Comparison of ENCODE assay signal across 8 mouse cellular contexts in the genomic region with DNA sequence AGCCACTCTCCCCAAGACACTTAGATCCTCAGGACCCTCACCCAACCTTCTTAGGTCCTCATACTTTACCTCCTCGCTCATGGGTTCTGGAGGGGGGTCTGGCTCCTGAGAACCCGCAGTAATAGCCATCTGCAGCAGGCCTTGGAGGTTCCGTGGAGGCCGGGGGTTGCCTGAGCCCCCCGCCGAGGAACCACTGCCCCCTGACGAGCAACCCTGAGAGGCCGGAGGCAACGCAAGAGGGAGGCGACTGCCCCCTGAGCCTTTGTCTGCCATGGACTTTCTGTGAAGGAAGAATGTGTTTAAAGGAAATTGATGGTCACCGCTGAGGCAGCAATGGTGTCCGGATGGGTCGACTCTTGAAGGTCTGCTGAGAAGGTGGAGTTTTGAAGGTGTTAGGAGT. TPM values are rescaled to one million over a fixed set of nuclear protein-coding genes. Genes with fewer than 3 reads are reported as not detected.
A peak's percentile ranks its signal among the peaks of the same experiment; 100 is the strongest.
DNase-seq lines count a peak whose midpoint lies in the region; ATAC-seq and TF ChIP-seq lines count a peak whose summit lies in the region.

No protein-coding gene starts in this region.

- intact Hi-C loops in left cerebral cortex, postnatal 4 days (cut with DNase I) = no loop called here

- H3K4me2 ChIP-seq in embryonic facial prominence, embryonic 14.5 days (ENCODE audit: low read depth, low read length) = peak overlapping the region; percentile 76
- H3K4me2 ChIP-seq in intestine, embryonic 14.5 days (ENCODE audit: low read length) = peak overlapping the region; percentile 96
- H3K4me2 ChIP-seq in neural tube, embryonic 12.5 days (replicated peaks) = peak overlapping the region; percentile 88

- TF ChIP-seq POLR2A in liver, adult 2 months (IDR thresholded peaks at IDR 0.05; ENCODE audit: extremely low read depth, insufficient read depth, low read length) = no peak

- H3K9ac ChIP-seq in liver, adult 2 months (ENCODE audit: low read depth, low read length) = peak overlapping the region; percentile 62; the same call in 1 of the 2 replicates
- H3K9ac ChIP-seq in embryonic facial prominence, embryonic 14.5 days (ENCODE audit: low read depth, low read length) = peak overlapping the region; percentile 59
- H3K9ac ChIP-seq in intestine, embryonic 14.5 days (ENCODE audit: low read length) = peak overlapping the region; percentile 41
- H3K9ac ChIP-seq in neural tube, embryonic 12.5 days = peak overlapping the region; percentile 60

- peaks cover 7% of the 10 kb centered on the region; the same call in 1 of the 2 replicates for H3K4me1 ChIP-seq in liver, adult 2 months (ENCODE audit: control insufficient read depth, insufficient read depth, low read length)
- peaks cover 6% of the 10 kb centered on the region for H3K4me1 ChIP-seq in embryonic facial prominence, embryonic 14.5 days (ENCODE audit: control insufficient read depth, insufficient read depth, low read length)
- H3K4me1 ChIP-seq in intestine, embryonic 14.5 days (replicated peaks; ENCODE audit: control insufficient read depth, insufficient read depth, low read length) = peaks cover 7% of the 10 kb centered on the region; the same call in 1 of the 2 replicates
- H3K4me1 ChIP-seq in neural tube, embryonic 12.5 days = peaks cover 7% of the 10 kb centered on the region

- H3K9me3 ChIP-seq in embryonic facial prominence, embryonic 14.5 days (ENCODE audit: control insufficient read depth, low read length) = no peaks in the 10 kb centered on the region
- no peaks in the 10 kb centered on the region for H3K9me3 ChIP-seq in intestine, embryonic 14.5 days (ENCODE audit: control insufficient read depth, low read length)
- no peaks in the 10 kb centered on the region for H3K9me3 ChIP-seq in neural tube, embryonic 12.5 days

- no peaks in the 10 kb centered on the region for H3K27me3 ChIP-seq in liver, adult 2 months (ENCODE audit: control insufficient read depth, insufficient read depth, low read length)
- no peaks in the 10 kb centered on the region for H3K27me3 ChIP-seq in embryonic facial prominence, embryonic 14.5 days (replicated peaks; ENCODE audit: control insufficient read depth, insufficient read depth, low read length)
- no peaks in the 10 kb centered on the region for H3K27me3 ChIP-seq in intestine, embryonic 14.5 days (replicated peaks; ENCODE audit: control insufficient read depth, insufficient read depth, low read length)
- no peaks in the 10 kb centered on the region for H3K27me3 ChIP-seq in neural tube, embryonic 12.5 days (replicated peaks)

- no peak for ATAC-seq in embryonic facial prominence, embryonic 14.5 days (ENCODE audit: low read depth)
- no peak for ATAC-seq in intestine, embryonic 14.5 days (replicated peaks; ENCODE audit: low FRiP score, low TSS enrichment, low read depth)
- ATAC-seq in neural tube, embryonic 12.5 days (ENCODE audit: low FRiP score, low read depth) = no peak

- H3K27ac ChIP-seq in liver, adult 2 months (replicated peaks; ENCODE audit: insufficient read depth, low read depth, low read length) = 0 out of 2 replicates have a peak overlapping the region, but pooled peaks have one; percentile 7
- peak overlapping the region; percentile 64; the same call in 1 of the 2 replicates for H3K27ac ChIP-seq in embryonic facial prominence, embryonic 14.5 days (replicated peaks; ENCODE audit: low read depth, low read length)
- peak overlapping the region; percentile 36; the same call in 1 of the 2 replicates for H3K27ac ChIP-seq in intestine, embryonic 14.5 days (ENCODE audit: low read depth)
- no peak overlapping the region for H3K27ac ChIP-seq in neural tube, embryonic 12.5 days

- 6% methylated on average over 13 of the region's 13 CpGs for WGBS in liver, adult 2 months
- 3% methylated on average over 13 of the region's 13 CpGs for WGBS in embryonic facial prominence, embryonic 14.5 days
- WGBS in intestine, embryonic 14.5 days = 3% methylated on average over 13 of the region's 13 CpGs
- 1% methylated on average over 13 of the region's 13 CpGs for WGBS in neural tube, embryonic 12.5 days

- H3K4me3 ChIP-seq in liver, adult 2 months (ENCODE audit: insufficient read depth, low read depth, low read length) = peak overlapping the region; percentile 75
- peak overlapping the region; percentile 64 for H3K4me3 ChIP-seq in embryonic facial prominence, embryonic 14.5 days (ENCODE audit: low read depth, low read length)
- H3K4me3 ChIP-seq in intestine, embryonic 14.5 days (ENCODE audit: low read depth, low read length) = peak overlapping the region; percentile 82
- peak overlapping the region; percentile 72 for H3K4me3 ChIP-seq in neural tube, embryonic 12.5 days

- DNase-seq in liver, adult 2 months (ENCODE audit: extremely low read depth, low read depth, low spot score) = no peak
- no peak for DNase-seq in liver
- no peak for DNase-seq in embryonic facial prominence, embryonic 14.5 days (ENCODE audit: low spot score)
- DNase-seq in intestine, embryonic 14.5 days (ENCODE audit: low spot score) = no peak
- DNase-seq in spleen, postnatal 36 days (ENCODE audit: low spot score in 2 of 2) = no peak
- no peak for DNase-seq in left cerebral cortex, postnatal 4 days
- no peak for DNase-seq in urinary bladder, adult 2 months (ENCODE audit: low spot score)

- no peak for TF ChIP-seq CTCF in liver, adult 2 months (IDR thresholded peaks at IDR 0.05; ENCODE audit: low read depth, low read length)

- H3K79me2 ChIP-seq in liver, adult 2 months (ENCODE audit: control insufficient read depth, insufficient read depth, low read length) = peaks cover 6% of the 10 kb centered on the region; the same call in 1 of the 2 replicates

- no peaks in the 10 kb centered on the region; the same call in 1 of the 2 replicates for H3K36me3 ChIP-seq in liver, adult 2 months (ENCODE audit: control insufficient read depth, insufficient read depth, low read length)
- peaks cover 17% of the 10 kb centered on the region for H3K36me3 ChIP-seq in embryonic facial prominence, embryonic 14.5 days (ENCODE audit: control insufficient read depth, insufficient read depth, low read length)
- H3K36me3 ChIP-seq in intestine, embryonic 14.5 days (ENCODE audit: control insufficient read depth, insufficient read depth, low read length) = peaks cover 24% of the 10 kb centered on the region
- H3K36me3 ChIP-seq in neural tube, embryonic 12.5 days = peaks cover 17% of the 10 kb centered on the region

RNA-seq across cellular contexts. Expression of gene Hspbp1, which starts 0.7 kb away (rescaled TPM):
- 18.2 and 25.5 TPM in 2 replicates for total RNA-seq in liver, adult 2 months (2014; rRNA removed)
- 27.3 and 30.6 TPM in 2 replicates for polyA plus RNA-seq in liver, adult 2 months (2012; rRNA removed)
- polyA plus RNA-seq in embryonic facial prominence, embryonic 14.5 days (2014; fragmentation: Nextera tagmentation; extraction: Ambion mirVana) = 77.5 and 77.7 TPM in 2 replicates
- 102 and 105 TPM in 2 replicates for polyA plus RNA-seq in intestine, embryonic 14.5 days (2014; fragmentation: Nextera tagmentation; extraction: Ambion mirVana)
- 119 and 122 TPM in 2 replicates for polyA plus RNA-seq in neural tube, embryonic 12.5 days (2016; fragmentation: Nextera tagmentation; extraction: Ambion mirVana)
- 100 to 1,000 TPM in 1 of 2 experiments, 10 to 100 TPM in 1; 99.7 to 111 TPM for total RNA-seq in left cerebral cortex, postnatal 4 days (2021)
- 33.0 and 33.5 TPM in 2 replicates for polyA plus RNA-seq in urinary bladder, adult 2 months (2012; rRNA removed)

RNA-seq across cellular contexts. Expression of gene Brsk1, which starts 6.2 kb away (rescaled TPM):
- 0.07 and 0.09 TPM in 2 replicates for total RNA-seq in liver, adult 2 months (2014; rRNA removed)
- 0.27 and 0.40 TPM in 2 replicates for polyA plus RNA-seq in liver, adult 2 months (2012; rRNA removed)
- polyA plus RNA-seq in embryonic facial prominence, embryonic 14.5 days (2014; fragmentation: Nextera tagmentation; extraction: Ambion mirVana) = 1.6 and 1.8 TPM in 2 replicates
- 1.7 and 1.9 TPM in 2 replicates for polyA plus RNA-seq in intestine, embryonic 14.5 days (2014; fragmentation: Nextera tagmentation; extraction: Ambion mirVana)
- polyA plus RNA-seq in neural tube, embryonic 12.5 days (2016; fragmentation: Nextera tagmentation; extraction: Ambion mirVana) = 5.0 and 5.5 TPM in 2 replicates
- total RNA-seq in left cerebral cortex, postnatal 4 days (2021) = 100 to 1,000 TPM; 258 to 262 TPM
- polyA plus RNA-seq in urinary bladder, adult 2 months (2012; rRNA removed) = 10.1 and 12.8 TPM in 2 replicates

RNA-seq across cellular contexts. Expression of gene Ppp6r1, which starts 25.4 kb away (rescaled TPM):
- total RNA-seq in liver, adult 2 months (2014; rRNA removed) = 47.6 and 54.2 TPM in 2 replicates
- polyA plus RNA-seq in liver, adult 2 months (2012; rRNA removed) = 77.5 and 79.2 TPM in 2 replicates
- 7.1 and 7.7 TPM in 2 replicates for polyA plus RNA-seq in embryonic facial prominence, embryonic 14.5 days (2014; fragmentation: Nextera tagmentation; extraction: Ambion mirVana)
- 7.3 and 8.5 TPM in 2 replicates for polyA plus RNA-seq in intestine, embryonic 14.5 days (2014; fragmentation: Nextera tagmentation; extraction: Ambion mirVana)
- polyA plus RNA-seq in neural tube, embryonic 12.5 days (2016; fragmentation: Nextera tagmentation; extraction: Ambion mirVana) = 11.1 and 13.9 TPM in 2 replicates
- total RNA-seq in left cerebral cortex, postnatal 4 days (2021) = 10 to 100 TPM; 87.9 to 89.1 TPM
- polyA plus RNA-seq in urinary bladder, adult 2 months (2012; rRNA removed) = 130 and 140 TPM in 2 replicates

RNA-seq across cellular contexts. Expression of gene Tmem150b, which starts 40.8 kb away (rescaled TPM):
- total RNA-seq in liver, adult 2 months (2014; rRNA removed) = 0.07 and 0.28 TPM in 2 replicates
- 0.19 and 0.44 TPM in 2 replicates for polyA plus RNA-seq in liver, adult 2 months (2012; rRNA removed)
- polyA plus RNA-seq in embryonic facial prominence, embryonic 14.5 days (2014; fragmentation: Nextera tagmentation; extraction: Ambion mirVana) = 0.11 TPM in 1 of 2 replicates, not detected in the other
- polyA plus RNA-seq in intestine, embryonic 14.5 days (2014; fragmentation: Nextera tagmentation; extraction: Ambion mirVana) = 0.66 and 0.85 TPM in 2 replicates
- 0.11 and 0.14 TPM in 2 replicates for polyA plus RNA-seq in neural tube, embryonic 12.5 days (2016; fragmentation: Nextera tagmentation; extraction: Ambion mirVana)
- not detected for total RNA-seq in left cerebral cortex, postnatal 4 days (2021)
- 0.99 and 1.1 TPM in 2 replicates for polyA plus RNA-seq in urinary bladder, adult 2 months (2012; rRNA removed)

RNA-seq across cellular contexts. Expression of gene Tmem86b, which starts 53.0 kb away (rescaled TPM):
- 39.5 and 55.7 TPM in 2 replicates for total RNA-seq in liver, adult 2 months (2014; rRNA removed)
- polyA plus RNA-seq in liver, adult 2 months (2012; rRNA removed) = 404 and 475 TPM in 2 replicates
- polyA plus RNA-seq in embryonic facial prominence, embryonic 14.5 days (2014; fragmentation: Nextera tagmentation; extraction: Ambion mirVana) = 1.0 and 1.2 TPM in 2 replicates
- polyA plus RNA-seq in intestine, embryonic 14.5 days (2014; fragmentation: Nextera tagmentation; extraction: Ambion mirVana) = 2.5 and 3.8 TPM in 2 replicates
- polyA plus RNA-seq in neural tube, embryonic 12.5 days (2016; fragmentation: Nextera tagmentation; extraction: Ambion mirVana) = 3.5 and 4.0 TPM in 2 replicates
- total RNA-seq in left cerebral cortex, postnatal 4 days (2021) = 10 to 100 TPM; 12.5 to 14.8 TPM
- polyA plus RNA-seq in urinary bladder, adult 2 months (2012; rRNA removed) = 15.5 and 19.2 TPM in 2 replicates
